Mouse (Mus musculus) cerebral cortex, adult 2 months (tissue): Measurements from ENCODE around the gene Bax.

Experiments used
- WGBS: fragments of 180-500 bp; shearing (Covaris S2); methylation state at CpG from one replicate; pipeline ENCODE4 v1.1.7; 2018; 5-methylcytosine and 5-hydroxymethylcytosine counted together

Bax gene

DNA sequence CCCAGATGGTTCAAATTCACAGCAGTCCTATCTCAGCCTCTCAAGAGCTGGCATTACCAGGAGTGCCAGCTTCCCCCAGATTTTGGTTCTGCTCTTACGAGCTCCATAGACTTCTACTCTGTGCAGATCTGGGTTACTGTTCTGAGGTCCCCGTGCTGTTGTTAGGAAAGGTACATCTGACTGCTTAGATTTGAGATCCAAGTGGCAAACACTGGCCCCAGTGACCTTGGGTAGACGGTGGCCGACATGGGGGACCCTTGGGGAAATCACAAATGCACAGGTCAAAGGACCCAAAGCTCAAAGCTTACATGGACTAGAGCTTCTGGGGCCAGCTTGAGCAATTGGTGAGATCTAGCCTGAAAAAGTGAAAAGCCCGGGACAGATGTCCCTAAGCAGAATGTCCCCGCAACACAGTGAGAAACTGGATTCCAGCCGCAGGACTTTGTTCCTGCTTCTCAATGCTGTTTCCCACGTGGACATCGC, 9.9 kb downstream of the Bax start:
- WGBS: 41% methylated on average over 9 of the region's 9 CpGs

DNA sequence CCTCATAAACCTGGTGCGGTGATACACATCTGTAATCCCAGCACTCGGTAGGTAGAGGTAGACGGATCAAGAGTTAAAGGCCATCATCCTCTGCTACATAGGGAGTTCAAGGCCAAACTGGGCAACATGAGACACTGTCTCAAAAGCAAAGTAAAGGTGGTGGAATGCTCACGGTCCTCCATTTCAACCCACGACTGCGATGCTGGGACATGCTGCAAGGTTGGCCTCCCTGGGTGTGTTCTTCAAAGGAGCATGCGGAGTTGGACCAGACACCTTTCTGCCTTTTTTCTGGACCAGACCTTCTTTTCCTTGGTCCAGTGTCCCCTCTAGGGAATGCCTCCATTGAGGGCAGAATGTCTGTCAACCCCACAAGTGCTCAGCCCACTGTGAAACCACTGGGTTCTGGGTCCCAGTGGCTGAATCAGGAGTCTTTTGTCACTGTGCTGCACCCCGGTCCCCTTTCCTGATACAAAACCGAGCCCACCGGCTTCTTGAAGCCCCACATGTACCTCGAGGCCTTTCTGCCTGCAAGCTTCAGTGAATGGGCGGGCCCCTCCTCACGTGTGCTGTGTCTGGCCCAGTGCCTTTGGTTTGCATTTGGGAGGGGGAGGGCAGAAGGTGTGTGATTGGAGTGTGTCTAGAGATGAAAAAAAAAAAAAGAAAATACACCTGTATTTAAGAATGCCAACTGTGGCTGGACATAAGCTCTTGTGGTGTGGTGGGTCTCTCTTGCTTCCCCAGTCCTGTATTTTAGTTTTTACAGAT, 10.6 kb downstream of the Bax start:
- 75% methylated on average over 13 of the region's 13 CpGs for WGBS

DNA sequence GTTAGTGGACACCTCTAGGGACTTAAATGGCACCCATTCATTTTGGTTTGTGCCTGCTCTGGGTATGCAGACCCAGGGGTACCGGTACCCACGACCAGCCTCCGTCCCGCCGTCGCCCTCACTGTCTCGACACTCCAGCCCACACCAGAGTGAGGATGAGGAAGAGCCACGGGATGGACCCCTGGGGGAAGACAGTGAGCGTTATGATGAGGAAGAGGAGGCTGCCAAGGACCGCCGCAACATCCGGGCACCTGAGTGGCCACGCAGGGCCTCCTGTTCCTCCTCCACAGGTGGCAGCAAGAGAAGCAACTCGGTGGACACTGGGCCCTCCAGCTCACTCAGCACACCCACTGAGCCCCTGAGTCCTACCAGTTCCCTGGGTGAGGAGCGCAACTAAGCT, 11.7 kb downstream of the Bax start:
- WGBS: 90% methylated on average over 15 of the region's 15 CpGs

- 37% methylated on average over 23 of the region's 23 CpGs for WGBS
These were observed 15.2 kb downstream of the Bax start for GRCm38 (mm10) chr7:45451344-45451982.

DNA sequence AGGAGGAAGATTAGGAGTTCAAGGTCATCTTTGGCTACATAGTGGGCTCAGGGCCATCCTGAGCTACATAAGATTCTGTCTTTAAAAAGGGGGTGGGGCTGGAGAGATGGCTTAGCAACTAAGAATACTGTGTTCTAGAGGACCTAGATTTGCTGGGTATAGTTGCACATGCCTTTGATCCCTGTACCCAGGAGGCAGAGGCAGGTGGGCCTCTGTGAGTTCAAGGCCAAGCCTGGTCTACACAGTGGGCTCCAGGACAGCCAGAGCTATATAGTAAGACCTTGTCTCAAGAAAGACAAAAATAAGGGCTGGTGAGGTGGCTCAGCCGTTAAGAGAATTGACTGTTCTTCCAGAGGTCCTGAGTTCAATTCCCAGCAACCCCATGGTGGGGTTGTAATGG, 16.7 kb downstream of the Bax start:
- 88% methylated on average over 1 of the region's 1 CpGs for WGBS

DNA sequence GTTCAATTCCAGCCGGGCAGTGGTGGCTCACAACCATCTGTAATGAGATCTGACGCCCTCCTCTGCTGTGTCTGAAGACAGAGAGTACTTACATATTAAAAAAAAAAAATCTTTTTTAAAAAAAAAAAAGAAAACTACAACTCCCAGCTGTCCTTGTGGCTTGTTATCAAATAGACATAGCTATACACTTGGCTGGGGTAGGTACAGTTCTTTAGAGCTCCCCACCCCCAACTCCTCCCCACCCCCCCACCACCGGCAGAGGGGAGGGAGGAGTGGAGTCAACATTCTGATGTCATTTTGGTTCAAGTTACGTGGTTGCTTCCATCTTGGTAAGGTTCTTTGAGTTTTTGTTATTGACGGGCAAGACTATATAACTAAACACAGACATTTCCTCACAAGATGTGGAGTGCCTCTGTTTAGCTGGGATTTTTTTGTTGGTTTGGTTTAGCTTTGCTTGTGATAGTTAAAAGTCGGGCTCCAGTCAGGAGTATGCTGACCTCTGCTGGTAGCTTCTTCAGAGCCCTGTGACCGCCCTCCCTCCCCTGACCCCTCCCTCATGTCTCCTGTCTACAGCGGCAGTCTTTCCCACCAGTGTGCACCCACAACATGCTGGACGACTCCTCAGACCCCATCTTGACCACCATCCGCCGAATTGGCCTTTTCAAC, 19.2 kb downstream of the Bax start:
- WGBS: 38% methylated on average over 11 of the region's 11 CpGs

DNA sequence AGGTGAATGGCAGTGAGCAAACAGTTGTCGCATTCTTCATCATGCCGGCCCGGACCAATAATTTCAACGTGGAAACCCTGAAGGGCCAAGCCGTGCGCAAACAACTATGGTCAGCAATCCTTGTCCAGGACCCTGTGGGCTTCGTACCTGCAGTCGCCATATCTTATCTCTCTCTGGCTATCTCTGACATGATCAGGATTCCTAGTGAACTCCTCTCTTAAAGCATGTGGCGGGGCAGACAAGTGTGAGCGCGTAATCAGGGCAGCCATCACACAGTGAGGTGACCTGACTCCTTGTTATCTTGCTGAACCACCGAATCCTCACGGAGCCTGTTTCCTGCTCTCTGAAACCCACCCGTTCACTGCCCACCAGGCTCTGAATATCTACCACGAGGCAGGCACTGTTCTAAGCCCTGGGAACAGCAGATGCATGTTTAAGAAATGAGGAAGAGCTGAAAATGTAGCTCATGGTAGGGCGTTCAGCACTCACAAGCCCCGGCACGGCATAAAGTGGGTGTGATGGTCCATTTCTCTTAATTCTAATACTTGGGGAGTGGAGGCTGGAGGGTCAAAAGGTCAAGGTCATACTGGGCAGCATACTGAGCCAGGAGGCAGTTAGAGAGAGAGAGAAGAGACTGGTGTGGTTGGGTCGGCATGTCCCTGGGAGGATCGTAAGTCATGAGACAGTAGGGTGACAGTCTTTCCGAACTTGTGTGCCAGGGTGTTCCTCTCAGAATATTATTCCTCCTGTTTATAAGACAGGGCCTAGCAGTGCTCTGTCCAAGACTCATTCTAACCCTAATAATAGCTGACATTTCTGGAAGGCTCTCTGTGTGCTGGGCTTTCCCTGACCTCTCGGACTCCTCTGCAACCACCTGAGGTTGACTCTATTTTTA, 22.9 kb downstream of the Bax start:
- 90% methylated on average over 22 of the region's 22 CpGs for WGBS

DNA sequence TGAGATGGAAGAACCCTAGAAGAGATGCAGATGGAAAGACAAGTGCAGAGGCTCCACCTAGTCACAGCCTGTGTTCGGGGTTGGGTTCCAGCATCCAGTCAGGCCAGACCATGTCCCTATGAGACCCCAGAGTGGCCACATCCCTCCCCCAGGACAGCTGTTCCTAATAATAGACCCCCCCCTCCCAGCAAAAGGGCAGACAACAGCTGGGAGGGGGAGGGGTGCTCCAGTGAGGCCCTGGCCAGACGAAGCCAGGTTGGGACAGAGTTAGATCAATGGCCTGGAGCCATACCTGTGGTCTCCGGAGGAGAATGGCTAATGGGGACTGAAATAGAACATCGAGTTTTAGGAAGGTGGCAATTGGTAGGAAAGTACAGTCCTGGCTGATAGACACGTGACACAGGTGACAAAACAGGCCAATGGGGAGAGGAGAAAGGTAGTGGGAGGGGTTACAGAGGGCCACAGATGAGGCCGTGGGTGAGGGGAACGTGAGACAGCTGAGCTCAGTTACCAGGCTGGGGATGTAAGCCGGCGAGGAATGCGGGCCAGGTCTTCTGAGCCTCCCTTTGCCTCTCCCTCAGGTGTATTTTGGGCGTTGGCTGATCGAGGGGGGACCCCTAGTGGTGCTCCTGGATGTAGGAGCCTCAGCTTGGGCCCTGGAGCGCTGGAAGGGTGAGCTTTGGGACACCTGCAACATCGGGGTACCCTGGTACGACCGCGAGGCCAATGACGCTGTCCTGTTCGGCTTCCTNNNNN, 29.0 kb downstream of the Bax start, which contains the start of gene Ruvbl2:
Gene Ruvbl2 (minus strand): TSS at position 576 of the 756 bp plus-strand sequence.
- 39% methylated on average over 19 of the region's 19 CpGs for WGBS

DNA sequence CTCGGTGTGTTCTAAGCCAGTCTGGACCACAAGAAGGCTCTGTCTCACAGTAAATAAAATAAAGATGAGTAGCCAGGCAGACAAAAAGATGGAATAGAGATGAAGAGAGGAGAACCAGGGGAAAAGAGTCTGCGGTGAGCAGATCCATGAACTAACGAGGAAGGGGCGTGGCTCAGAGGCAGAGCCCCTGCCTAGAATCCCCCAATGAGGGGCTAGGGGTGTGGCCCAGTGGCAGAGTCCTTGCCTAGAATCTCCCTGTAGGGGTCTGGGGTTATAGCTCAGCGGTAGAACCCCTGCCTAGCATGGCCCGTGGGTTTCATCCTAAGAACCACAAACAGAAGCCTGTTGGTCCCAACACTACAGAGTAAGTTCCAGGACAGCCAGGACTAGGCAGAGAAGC, 29.7 kb downstream of the Bax start:
- 63% methylated on average over 6 of the region's 6 CpGs for WGBS

GRCm38 (mm10) chr7:45436444-45436843, 30.3 kb downstream of the Bax start:
- 97% methylated on average over 5 of the region's 5 CpGs for WGBS

DNA sequence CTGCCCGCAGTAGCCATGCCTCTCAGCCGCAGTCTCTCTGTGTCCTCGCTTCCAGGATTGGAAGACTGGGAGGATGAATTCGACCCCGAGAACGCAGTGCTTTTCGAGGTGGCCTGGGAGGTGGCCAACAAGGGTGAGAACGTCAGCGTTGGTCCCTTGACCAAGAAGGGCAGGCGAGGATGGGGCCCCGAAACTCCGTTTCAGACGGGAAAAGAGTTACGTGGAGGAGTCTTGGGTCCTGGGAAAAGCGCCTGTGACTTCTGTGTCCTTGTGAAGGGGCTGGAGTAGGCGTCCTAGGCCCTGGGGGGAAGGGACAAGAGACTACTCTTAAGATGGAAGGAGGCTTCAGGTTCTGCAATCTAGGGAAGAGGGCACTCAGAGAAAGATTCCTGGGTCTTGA, 31.7 kb downstream of the Bax start:
- 1% methylated on average over 16 of the region's 16 CpGs for WGBS

- under 1% methylated on average over 45 of the region's 45 CpGs for WGBS
These were observed 32.3 kb downstream of the Bax start, which contains the start of gene Gys1 for GRCm38 (mm10) chr7:45434203-45435015. Gene Gys1 (plus strand): TSS chr7:45434844.

DNA sequence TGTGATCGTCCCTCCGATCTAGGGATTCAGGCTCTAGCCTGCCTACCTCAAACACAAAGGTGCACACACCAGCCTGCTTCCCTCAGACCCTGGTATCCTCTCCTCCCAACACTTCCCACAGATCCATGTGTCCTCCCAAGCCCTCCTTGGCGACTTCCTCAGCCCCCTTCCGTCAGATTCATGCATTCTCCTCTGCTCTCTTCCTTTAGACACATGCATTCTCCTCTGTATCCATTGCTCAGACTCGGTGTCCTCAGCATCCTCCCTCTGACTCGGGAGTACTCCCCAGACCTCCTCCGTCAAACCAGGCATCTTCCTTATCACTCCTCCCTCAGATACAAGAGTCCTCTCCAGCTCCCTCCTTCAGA, 32.9 kb downstream of the Bax start:
- 0% methylated on average over 7 of the region's 7 CpGs for WGBS

DNA sequence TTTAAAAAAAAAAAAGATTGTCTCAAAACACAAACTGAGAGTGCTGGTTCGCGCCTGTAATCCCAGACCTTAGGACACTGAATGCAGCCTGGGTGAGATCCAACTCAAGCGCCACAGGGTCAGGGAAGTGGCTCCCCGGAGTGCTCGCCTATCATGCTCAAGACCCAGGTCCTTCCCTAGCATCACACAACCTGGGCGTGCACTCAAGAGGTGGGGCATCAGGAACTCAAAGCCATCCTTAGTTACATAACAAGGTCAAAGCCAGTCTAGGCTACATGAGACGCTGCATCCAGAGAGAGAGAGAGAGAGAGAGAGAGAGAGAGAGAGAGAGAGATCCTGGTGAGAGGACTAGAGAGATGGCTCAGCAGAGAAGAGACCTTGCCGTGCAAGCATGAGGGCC, 40.1 kb downstream of the Bax start:
- 93% methylated on average over 8 of the region's 8 CpGs for WGBS

GRCm38 (mm10) chr7:45421194-45421593, 45.5 kb downstream of the Bax start:
- 93% methylated on average over 14 of the region's 14 CpGs for WGBS

DNA sequence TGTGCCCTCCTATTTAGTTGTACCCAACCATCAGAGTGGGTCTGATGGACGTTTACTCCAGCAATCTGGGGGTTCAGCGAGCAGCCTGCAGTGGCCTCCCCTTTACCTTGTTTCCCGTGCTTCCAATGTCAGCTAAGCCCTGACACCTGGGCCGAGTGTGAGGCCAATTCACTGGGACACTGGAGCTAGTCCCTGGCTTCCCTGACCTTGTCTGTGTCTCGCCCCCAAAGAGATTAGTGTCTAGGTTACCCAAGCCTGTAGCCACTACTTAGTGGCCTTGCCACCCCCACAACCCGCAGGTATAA, 46.1 kb downstream of the Bax start, which contains the start of gene Lhb:
Gene Lhb (plus strand): TSS at position 206 of the 305 bp plus-strand sequence.
- 79% methylated on average over 6 of the region's 6 CpGs for WGBS

GRCm38 (mm10) chr7:45419859-45420614, 46.7 kb downstream of the Bax start:
- 27% methylated on average over 27 of the region's 27 CpGs for WGBS

DNA sequence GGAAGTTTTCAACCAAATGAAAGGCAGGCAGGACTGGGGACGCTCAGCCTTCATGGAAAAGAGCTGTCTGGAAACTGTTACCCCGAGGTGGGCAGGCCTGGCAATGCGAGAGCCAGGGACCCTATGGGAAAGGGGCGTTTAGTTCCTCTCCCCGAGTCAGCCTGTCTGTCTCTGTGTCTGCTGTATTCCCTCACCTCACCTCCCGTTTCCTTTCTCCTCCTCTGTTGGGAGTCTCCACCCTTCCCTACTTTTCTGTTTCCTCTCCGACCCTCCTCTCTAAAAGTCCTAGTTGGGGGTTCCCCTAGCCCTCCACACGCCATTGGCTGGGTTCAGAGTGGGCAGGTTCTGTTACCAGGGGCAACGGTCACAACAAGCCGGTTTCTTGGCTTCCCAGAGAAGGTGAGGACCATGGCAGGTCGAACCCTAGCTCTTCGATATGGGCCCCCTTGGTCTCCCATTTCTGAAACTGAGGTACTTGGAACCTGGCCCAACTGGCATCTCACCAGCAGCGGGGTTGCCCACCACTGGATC, 48.7 kb downstream of the Bax start:
- whole genome bisulfite sequencing: 12% methylated on average over 13 of the region's 13 CpGs

GRCm38 (mm10) chr7:45415636-45416035, 51.1 kb downstream of the Bax start:
- WGBS: 12% methylated on average over 37 of the region's 37 CpGs
